Mouse (Mus musculus) MN1 (cell line): ENCODE data around the gene Slc7a6os.

Source experiments
- DNase-seq: peaks from one replicate; pipeline ENCODE4 v3.0.0-alpha.2; 2016; ENCODE audit warnings: low spot score

Slc7a6os gene

DNA sequence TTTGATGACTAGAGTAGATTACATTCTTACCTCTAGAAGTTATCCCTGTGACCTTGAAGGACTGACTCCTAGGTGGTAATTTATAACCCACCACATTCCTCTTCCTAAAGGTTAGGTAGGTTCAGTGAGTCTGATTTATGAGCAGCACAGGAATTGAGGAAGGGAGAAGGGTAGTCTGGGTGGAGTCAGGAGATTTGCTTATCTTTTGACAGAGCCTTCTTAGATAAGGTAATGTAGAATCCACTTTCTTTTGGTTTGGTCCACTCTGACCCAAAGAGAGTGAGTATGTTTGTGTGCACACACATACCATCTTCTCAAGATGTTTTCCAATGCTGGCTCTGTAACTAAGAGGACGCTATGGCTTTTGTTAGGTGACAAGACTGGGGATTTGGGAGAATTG is 33.1 kb downstream of the Slc7a6os start:
- no peak for DNase-seq

DNA sequence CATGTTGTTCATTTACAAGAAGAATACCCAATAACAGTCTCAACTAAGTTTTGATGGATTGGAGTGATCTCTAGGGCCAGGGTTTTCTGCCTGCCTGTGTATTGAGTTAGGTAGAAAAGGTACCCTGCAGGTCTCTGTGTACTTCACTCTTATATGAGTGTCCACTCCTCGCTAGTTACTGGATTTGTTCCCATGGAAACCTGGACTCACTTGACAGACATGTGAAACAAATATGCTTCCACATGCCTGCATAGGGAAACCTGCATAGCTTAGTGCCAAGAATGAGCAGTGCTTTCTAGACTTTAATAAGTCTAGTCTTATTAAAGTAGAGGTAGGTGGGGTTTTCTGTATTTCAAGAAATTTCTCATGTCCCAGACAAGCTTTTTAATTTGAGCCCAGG is 33.8 kb downstream of the Slc7a6os start:
- no peak for DNase-seq

DNA sequence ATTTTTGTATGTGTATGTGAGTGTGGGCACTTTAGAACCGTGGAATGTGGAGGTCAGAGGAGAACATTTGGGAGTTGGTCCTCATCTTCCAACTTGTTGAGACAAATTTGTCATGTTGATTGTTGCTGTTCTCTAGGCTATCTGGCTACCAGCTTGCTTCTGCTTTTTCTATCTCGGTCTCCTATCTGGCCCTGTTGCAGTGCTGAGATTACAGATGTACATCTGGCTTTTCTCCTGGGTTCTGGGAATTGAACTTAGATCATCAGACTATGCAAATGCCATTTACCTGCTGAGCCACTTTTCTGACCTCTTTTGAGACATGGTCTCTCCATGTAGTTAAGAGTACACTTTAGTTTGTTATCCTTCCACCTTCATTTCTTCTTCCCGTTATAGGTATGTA is 37.2 kb downstream of the Slc7a6os start:
- peak; percentile 25 for DNase-seq

DNA sequence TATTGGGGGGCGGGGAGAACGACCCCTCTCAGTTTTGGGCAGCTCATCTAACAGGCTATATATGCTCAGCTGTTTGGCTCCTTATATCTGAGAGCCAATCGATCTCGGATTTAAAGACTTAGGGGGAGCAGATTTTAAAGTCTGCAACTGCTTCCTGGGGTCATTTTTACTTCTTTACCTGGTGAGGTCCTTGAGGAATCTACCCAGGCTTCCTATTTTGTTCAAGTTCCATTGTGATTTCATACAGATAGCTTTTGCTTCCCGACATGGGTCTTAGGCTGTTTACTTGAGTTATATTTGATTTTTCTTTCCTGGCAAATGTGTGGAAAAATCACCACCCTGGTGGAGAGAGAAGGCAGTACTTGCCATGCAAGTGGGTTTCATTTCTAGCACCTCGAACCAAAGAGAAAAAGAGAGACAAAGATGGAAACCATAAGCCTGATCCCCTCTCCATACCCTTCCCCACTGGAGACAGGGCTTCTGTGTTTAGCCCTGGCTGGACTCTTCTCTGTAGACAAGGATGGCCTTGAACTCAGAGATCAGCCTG is 40.7 kb downstream of the Slc7a6os start:
- DNase-seq: peak; percentile 41

DNA sequence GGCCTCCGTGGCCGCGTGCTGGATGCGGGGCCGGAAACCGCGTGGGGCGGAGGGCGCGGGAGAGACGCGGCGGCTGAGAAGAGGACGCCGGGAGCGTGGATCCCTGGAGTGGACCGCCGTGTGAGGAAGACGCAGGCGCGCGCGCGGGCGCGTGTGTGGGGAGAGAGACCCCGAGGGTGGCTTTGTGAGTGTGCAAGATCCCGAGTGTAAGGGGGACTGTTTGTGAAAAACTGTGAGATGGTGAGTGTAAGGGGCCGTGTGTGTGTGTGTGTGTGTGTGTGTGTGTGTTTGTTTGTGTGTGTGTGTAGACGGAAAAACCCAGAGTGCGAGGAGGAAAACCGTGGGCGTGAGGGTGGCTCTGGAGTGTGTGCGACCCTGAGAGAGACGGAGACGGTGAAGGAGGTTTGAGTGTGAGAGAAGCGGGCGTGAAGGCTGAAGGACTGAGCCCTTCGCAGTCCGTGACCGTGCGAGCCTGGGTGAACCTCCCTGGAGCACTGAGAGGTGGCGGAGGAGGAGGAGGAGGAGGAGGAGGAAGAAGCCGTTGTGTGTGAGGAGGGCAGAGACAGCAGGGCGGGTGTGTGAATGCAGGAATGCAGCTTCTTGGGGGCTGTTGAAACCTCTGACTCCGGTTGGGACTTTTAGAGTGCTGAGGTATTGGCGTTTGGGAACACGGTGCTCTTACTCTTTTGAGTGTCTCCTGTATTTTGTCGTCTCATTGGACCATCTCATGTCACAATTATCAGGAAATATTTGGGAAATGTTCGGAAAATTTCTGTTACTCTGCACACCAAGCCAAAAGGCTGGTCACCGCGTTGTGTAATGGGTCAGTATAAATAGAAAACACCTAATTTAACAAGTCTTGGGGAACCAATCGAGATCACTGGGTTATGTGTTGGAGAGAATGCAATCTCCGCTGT is 41.5 kb downstream of the Slc7a6os start:
- peak; percentile 54 for DNase-seq

DNA sequence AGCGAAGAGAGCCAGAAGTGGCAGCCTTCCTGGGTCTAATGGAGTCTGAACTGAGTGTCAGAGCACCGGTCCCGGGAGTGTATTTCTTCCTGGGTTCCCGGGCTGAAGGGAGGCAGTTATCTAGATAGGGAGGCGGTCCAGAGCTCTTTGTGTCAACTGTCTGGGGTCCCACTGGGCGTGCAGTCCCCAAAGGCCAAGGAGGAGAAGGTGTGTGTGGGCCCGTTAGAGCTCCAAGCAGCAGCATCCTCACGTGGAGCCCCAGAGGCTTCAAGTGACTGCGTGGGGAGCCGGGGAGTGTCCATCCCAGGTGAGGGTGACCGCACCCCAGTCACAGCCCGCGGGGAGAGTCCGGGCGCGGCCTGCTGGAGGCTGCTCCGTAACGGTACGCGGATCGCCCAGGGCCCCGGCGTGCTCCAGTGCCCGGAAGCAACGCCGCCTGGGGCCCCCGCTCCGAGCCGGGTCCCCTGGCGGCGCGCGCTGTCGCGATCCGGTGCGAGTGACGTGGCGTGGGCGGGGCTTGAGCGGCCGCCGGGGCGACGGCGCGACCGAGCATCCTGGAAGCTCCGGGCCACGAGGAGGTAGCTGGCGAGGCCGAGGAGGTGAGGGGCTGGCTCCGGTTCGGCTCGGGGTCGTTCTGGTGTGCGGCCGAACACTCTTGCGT is 42.2 kb downstream of the Slc7a6os start, which contains the start of gene Slc7a6:
TSS of gene Slc7a6 (plus strand) at position 502 of the 661 bp plus-strand sequence.
- peak; percentile 89 for DNase-seq

DNA sequence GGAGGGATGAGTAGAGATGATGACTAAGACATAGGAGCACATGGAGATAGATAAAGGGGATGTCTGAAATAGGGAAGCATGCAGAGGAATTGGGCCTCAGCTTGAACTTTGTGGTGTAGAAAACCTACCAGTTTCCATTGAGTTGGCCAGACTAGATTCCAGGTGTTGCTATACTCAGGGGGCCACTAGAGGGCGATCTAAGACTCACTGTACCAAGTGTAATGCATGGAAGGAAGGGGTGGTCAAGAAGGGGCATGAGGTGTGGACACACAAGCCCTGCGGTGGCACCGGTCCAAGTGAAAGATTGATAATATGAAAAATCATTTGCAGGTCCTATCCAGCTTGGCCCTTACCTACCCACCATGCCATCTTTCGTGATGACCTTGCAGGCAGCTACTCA is 45.3 kb downstream of the Slc7a6os start:
- DNase-seq: peak; percentile 81

DNA sequence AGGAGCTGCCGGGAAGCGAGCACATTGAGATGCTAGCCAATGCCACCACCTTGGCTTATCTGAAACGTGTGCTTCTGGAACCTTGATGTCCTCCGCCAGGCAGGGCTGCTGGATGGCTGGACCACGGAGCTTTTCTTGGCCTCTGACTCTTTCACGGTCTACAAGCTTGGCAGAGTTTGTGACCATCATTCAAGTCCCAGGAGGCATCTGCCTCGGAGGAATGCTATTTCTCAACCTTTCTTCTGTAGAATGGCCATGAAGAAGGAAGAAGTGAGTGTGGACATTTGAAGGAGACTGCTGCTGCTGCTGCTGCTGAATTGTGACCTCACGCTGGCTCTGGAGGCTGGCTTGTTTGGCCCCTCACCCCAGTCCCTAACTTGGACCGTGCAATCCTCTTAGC is 47.5 kb downstream of the Slc7a6os start:
- no peak for DNase-seq

DNA sequence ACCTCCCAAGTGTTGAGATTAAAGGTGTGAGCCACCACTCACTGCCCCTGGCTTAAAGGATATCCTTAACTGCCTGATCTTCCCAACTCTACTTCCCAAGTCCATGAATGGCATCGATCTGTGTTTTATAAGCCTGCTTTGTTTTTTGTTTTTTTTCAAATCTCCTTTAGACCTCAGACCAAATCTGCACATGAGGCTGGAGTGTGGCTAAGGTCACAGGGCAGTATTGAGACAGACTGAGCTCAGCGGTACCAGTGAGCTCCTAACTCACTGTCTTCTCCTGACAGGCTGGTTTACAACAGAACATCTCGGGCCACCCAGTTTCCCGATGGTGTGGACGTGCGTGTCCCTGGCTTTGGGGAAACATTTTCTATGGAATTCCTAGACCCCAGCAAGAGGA is 50.9 kb downstream of the Slc7a6os start:
- DNase-seq: no peak

DNA sequence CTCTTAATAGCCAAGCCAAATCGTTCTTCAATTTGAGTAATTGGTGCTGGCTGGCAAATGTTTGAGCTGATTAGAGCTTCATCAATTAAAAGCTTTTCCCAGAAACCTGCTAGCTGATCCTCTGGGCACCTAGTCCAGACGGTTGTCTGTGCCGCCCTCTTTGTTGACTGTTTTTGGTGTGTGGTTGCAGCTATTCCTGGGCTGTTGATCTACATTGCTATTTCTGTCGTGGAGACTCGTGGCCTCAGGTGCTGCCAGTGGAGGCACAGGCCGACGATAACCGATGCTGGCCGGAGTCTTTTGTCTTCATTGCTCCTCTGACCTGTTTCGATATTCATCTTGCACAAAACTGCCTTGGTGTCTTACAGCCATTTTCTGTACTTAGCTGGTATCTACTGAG is 52.4 kb downstream of the Slc7a6os start:
- DNase-seq: no peak

DNA sequence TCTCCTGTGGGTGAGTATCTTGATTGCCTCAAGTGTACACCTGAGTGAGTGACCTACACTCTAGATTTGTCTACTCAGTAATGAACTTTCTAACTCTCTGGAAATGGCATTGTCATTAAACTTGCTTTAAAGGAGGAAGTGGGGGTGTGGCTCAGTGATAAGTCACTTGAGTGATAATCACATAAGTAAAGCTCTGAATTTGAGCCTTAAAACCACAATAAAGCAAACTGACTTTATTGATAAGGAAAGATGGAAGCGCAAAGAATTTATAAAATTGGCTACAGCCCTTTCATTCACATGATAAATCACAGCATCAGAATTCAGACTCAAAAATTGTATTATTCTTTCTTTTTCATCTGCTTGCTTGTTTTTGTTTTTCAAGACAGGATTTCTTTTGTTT is 53.3 kb downstream of the Slc7a6os start:
- no peak for DNase-seq

DNA sequence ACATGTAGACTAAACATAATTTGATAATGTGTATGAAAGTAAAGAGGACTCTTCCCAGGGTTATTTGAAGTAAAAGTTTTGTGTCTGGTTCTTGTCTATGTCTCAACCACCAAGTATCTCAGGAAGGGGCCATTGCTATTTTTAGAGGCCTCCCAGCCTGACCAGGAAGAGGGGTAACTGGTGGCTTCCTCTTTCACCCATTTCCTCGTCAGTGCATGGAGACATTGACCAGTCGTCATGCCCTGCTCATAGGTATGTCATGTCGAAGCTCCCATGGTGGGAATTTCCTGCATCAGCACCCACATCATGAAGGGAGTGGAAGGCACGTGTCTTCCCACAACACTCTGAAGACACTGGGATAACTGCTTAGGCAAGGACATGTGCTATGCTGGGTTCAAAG is 57.9 kb downstream of the Slc7a6os start:
- DNase-seq: no peak

DNA sequence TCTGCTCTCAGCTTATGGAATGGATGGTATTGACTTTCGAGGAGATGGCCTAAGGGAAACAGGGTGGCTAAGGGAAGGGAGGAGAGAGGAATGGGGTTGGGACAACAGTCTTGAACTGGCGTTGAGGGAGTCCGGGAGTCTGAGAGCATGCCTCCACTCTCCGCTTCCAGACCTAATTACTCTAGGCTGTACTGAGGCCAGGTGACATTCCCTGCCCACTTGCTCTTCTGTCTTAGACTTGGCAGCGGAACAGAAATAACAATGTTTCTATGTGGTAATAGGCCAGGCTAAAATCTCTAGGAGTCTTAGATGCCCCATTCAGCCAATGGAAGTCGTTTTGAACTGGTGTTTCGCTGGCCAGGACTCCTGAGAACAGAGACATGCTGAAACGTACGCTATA is 59.7 kb downstream of the Slc7a6os start:
- no peak for DNase-seq
